Mouse (Mus musculus): ENCODE measurements around the gene Timm8a2.

Gene Timm8a2

DNA sequence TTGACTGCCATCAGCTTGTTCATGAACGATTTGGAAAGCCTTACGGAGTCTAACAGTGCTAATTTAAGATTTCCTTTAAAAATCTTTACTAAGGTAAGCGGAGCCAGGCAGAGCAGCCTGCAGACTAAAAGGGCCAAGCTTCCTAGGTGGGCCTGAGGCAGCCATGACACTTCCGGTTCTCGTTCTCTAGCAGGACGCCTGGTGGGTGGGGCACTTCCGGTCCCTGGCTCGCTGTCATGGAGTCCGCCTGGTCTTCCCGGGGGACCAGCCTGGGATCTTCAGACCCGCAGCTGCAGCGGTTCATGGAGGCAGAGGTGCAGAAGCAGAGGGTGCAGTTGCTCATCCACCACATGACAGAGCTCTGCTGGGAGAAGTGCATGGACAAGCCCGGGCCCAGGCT is at the start of gene Timm8a2:
Timm8a2 (plus strand) TSS at position 224 of the 400 bp plus-strand sequence.
- in situ Hi-C loops (cut with MboI, MseI) = no loop called here

GRCm38 (mm10) chr14:121985477-121985876 is 49.0 kb upstream of the Timm8a2 start:
- in situ Hi-C loops (cut with MboI, MseI) = no loop called here

DNA sequence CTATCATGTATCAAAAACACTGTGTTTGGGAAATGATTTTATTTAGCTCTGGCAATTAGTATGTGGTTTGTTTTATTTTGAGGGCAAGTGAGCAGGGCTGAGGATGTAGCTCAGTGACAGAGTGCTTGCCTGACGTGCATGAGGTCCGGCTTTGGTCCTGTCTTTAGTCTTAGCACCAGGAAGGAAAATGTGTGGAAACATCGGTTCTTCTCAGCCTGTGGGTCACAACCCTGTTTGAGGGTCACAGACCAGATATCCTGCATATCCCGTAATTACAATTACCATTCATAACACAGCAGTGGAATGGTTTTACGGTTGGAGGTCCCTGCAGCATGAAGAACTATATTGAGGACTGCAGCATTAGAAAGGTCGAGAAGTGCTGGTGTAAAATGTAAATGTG is 48.4 kb upstream of the Timm8a2 start:
- in situ Hi-C loops (cut with MboI, MseI) = no loop called here

DNA sequence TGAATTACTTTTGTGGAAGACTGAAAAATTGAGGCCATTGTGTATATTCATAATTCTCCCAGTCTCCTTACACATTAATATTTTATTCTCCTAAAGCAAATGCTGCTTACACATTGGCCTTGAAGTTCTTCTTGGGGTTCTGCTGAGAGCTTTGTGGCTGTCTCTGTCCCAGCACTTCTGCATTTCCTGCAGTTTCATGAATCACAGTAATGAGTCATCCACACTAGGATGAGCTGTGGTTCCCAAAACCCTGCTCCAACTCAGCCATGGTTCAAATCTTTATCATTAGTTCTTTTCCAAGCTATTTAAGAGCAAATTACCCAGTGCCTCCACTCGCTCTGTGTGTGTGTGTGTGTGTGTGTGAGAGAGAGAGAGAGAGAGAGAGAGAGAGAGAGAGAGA is 47.2 kb upstream of the Timm8a2 start:
- in situ Hi-C loops (cut with MboI, MseI) = no loop called here

GRCm38 (mm10) chr14:121987691-121988090 is 46.8 kb upstream of the Timm8a2 start:
- in situ Hi-C loops (cut with MboI, MseI) = no loop called here

DNA sequence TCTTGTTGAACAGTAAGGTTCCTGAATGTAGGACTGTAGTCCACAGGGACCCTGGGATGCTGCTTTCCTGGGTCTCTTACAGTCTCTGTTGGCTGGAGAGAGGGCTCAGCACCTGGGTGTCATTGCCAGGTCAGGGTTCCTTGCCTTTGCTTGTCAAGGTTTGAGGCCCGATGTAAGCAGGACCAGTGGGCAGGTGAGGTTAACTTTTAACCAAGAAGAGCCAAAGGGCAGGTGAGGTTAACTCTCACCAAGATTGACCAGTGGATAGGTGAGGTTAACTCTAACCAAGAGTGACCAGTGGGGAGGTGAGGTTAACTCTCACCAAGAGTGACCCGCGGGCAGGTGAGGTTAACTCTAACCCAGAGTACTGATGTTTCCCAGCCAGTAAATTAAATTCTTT is 45.1 kb upstream of the Timm8a2 start:
- in situ Hi-C loops (cut with MboI, MseI) = no loop called here

DNA sequence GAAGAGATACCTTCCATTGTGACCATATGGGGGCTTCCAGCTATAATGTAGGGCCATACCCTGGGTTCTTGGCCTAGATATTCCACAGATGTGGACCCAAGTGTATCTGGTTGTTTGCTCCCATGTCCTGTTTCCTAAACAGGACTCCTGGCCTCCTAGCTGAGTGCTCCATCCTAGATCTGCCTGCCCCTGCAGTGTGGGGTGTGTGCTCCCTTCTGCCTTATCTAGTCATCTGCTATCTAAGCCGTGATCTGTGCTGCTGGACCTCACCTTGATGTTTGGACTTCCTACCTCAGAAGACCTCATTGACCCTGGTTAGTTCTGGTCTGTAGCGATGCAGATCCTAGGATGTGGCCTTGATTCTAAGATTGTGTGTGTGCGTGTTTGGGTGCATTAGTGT is 44.6 kb upstream of the Timm8a2 start:
- in situ Hi-C loops (cut with MboI, MseI) = no loop called here

DNA sequence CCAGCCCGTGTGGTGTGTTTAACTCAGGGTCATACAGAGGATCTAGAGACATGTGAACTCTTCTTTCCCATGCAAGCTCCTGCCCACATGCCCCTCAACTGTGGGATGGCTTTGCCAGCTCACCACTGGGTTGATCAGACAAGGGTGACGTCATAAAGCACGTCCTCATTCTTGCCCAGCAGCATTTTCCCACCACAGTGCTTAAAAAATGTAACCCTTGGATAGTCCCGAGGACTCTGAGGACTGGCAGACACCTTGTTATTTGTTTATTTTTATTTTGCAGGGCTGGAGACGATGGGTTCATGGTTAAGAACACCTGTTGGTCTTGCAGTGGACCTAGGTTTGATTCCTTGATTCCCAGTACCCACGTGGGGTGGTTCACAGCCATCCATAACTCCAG is 43.6 kb upstream of the Timm8a2 start:
- in situ Hi-C loops (cut with MboI, MseI) = no loop called here

DNA sequence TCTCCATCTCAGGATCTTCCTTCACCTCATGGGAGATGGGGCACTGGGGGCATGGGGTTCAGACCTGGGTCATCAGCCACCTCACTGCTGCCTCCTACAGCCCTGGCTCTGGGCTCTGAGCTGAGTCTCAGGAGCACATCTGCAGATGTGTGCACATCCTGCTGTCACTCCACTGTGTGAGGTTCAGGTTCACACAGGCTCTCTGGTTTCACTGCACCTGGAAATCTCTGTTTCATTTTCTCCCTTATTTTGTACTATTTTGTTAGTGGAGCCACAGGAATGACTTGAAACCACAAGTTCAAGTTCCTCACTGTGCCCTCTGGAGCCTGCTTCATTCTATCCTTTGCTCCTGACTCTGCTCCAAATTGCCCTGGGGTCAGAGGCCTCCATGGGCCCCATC is 42.6 kb upstream of the Timm8a2 start:
- in situ Hi-C loops (cut with MboI, MseI) = no loop called here

DNA sequence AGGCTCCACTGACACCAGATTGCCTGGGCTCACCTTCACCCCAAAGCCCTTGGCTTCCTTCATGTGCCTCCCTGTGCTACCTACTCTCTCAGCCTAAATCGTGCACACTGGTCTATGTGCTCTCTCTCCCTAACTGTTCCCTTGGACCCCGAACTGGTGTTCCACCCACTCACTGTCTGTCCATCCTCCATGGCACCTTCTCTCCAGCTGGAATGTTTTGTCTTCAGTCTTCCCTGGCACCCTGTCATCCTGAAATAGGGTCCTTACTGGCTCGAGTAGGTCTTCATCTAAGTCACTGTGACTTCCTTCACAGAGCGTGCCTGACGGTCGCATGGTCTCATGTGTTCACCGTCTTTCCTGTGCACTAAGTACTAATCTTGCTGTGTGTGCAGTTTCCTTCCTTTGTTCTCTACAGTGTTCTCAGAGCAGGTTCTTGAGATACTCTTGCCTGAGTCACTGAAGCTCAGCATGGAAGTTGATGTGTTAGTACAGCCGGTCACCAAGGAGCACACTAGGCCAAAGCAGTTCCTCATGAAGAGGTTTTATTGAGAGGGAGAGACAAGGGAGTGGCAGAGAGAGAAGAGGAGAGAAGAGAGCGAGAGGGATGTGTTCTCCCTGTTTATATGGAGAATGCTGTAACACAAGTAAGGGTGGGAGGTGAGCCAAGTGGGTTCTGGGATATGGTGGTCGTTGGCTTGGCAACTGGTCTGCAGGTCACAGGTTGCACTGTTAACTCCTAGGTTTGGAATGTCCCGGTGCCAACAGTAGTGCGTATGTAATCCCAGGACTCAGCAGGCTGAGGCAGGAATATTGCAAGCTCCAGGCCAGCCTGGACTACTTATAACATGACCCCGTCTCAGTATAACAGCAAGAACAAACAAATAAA is 41.8 kb upstream of the Timm8a2 start:
- in situ Hi-C loops (cut with MboI, MseI) = no loop called here

GRCm38 (mm10) chr14:121993616-121994015 is 40.9 kb upstream of the Timm8a2 start:
- in situ Hi-C loops (cut with MboI, MseI) = no loop called here

GRCm38 (mm10) chr14:121994171-121994700 is 40.2 kb upstream of the Timm8a2 start:
- in situ Hi-C loops (cut with MboI, MseI) = no loop called here

DNA sequence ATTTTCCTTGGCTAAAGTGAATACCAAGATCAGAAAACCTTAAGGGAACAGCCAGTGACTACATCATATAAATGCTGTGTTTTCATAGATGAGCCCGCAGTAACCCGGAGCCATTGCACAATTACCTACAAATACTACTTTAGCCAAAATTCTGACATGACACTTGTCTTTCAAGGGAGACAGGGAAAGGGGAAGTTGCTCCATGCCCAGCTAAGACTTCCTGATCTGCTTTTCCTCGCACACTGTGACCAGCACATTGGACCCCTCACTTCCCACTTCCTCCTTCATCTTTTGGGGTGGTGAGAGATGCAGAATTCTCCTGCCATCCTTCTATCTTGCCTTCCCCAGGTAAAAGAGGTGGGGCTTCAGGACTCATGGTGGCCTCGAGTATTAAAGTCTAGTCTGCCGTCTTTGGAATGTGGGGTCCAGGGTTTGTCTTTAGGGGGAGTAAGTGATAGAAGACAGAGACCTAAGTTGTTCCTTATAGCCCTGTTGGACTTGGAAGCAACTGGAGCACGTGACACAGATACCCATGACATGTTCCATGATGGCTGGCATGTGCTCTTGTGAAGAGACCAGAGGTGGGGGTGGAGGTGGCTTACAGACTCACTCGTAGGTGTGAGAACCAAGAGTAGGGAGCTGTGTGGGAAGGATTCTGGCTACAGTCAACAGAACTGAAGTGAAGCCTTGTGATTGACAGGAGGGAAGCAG is 39.5 kb upstream of the Timm8a2 start:
- in situ Hi-C loops (cut with MboI, MseI) = no loop called here

DNA sequence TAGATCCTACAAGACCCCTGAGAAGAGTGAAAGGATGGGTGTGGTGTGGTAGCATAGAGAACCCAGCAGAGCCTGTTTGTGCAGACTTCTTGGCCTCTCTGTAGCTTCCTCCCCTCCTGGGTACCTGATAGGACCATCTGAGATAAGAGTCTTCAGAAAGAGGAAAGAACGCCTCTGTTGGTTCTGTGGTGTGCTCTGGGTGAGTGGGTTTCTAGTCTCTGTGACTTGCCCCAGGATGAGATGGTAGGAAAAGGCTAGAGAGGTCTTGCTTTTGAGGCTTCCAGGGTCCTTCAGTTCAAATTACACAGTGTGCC is 39.0 kb upstream of the Timm8a2 start:
- in situ Hi-C loops (cut with MboI, MseI) = no loop called here

GRCm38 (mm10) chr14:121996786-121997185 is 37.7 kb upstream of the Timm8a2 start:
- in situ Hi-C loops (cut with MboI, MseI) = no loop called here

- in situ Hi-C loops (cut with MboI, MseI) = no loop called here
Observed at GRCm38 (mm10) chr14:121999455-121999854, 35.0 kb upstream of the Timm8a2 start.

GRCm38 (mm10) chr14:122000346-122001105 is 33.9 kb upstream of the Timm8a2 start:
- in situ Hi-C loops (cut with MboI, MseI) = loop anchor here (5.0 kb wide), 1 partner anchor 68 kb away; no protein-coding TSS in a partner anchor

DNA sequence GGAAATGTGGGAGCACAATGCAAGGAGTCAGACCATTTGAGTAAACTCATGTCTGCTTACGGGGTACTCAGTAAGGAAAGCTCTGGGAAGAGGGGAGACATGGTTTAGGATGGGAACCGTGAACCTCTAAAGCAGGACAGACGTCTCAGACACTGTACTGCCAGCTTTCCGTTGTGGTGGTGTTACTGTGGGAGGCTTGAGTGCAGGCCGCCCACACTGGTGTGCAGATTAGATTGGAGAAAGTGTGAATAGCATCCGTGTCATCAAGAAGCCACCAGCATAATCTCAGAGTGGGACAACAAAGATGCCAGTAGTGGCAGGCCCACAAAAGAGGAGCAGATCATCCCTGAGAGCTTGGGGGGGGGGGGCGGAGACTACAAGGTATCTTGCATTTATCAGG is 32.2 kb upstream of the Timm8a2 start:
- in situ Hi-C loops (cut with MboI, MseI) = loop anchor here (5.0 kb wide), 1 partner anchor 70 kb away; no protein-coding TSS in a partner anchor

- in situ Hi-C loops (cut with MboI, MseI) = loop anchor here (5.0 kb wide), 1 partner anchor 72 kb away; no protein-coding TSS in a partner anchor
Observed at GRCm38 (mm10) chr14:122003812-122004211, 30.7 kb upstream of the Timm8a2 start.

DNA sequence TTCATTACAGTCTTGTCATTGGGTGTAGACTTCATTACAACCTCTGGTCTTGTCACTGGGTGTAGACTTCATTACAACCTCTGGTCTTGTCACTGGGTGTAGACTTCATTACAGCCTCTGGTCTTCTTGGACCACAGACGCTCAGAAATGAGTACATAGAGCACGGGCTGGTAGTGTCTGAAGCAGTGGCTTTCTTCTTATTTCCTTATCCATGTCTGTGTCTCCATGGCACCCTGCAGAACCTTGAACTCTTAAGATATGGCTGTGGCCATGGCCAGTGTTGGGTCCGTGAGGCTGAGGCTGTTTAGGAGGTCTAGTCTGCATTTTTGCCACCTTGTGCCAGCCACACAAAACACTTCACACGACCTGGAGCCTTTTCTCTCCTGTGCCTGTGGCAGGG is 26.2 kb upstream of the Timm8a2 start:
- in situ Hi-C loops (cut with MboI, MseI) = no loop called here

DNA sequence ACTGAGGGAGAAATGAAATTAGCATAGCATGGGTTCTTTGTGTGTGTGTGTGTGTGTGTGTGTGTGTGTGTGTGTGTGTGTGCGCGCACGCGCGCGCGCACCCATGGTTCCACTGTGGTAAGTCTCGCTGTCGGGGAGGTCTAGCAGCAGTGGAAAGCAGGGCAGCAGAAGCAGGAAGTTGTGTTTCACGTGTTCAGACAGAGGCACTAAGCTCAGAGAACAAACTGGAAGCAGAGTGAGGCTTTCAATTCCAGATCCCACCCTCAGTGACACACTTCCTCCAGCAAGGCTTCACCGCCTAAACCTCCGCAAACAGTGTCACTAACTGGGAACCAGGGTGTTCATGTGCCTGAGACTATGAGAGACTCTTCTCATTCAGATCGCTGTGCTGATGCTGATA is 25.0 kb upstream of the Timm8a2 start:
- in situ Hi-C loops (cut with MboI, MseI) = no loop called here

DNA sequence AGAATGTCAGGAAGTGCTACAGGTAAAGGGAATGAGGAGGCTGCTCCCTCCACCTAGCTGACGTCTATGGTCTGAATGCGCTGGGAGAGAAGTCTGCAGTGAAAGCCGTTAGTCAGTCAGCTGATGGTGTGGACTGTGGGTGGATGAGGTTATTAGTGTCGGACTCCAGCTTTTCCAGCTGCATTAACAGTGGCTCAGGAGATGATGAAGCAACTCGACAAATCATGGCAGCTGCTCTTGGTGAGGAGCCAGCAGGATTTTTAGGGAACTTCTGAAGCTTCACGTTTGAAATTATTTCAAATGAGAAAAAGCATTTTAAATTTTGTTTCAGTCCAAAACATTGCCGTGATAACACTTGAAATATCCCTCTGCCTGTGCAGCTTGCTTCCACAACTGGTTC is 24.2 kb upstream of the Timm8a2 start:
- in situ Hi-C loops (cut with MboI, MseI) = no loop called here
